Mouse (Mus musculus) hindbrain, embryonic 16.5 days (tissue): Measurements from ENCODE around the gene Sox13. TPM values are rescaled to one million over a fixed set of nuclear protein-coding genes. Genes with fewer than 3 reads are reported as not detected.

Experiments used
- ATAC-seq: fragments of 200-750 bp; cut with Nextera tagmentation; 2 replicates; pipeline ENCODE4 v1.8.0; 2017; ENCODE audit warnings: moderate TSS enrichment, moderate library complexity
- H3K27ac ChIP-seq: fragments of 300-500 bp; sonication (generic); 2 replicates; pipeline ENCODE4 v1.5.1; 2014; ENCODE audit warnings: low read depth, mild to moderate bottlenecking, control low read depth, low read length, moderate library complexity
- H3K27me3 ChIP-seq: fragments of 300-500 bp; sonication (generic); replicated peaks from 2 replicates; pipeline ENCODE4 v1.6.1; 2014; ENCODE audit warnings: low read length; ENCODE audit not compliant: control insufficient read depth, insufficient read depth
- H3K36me3 ChIP-seq: fragments of 300-500 bp; sonication (generic); 2 replicates; pipeline ENCODE4 v1.6.1; 2014; ENCODE audit warnings: mild to moderate bottlenecking, low read length, moderate library complexity, mixed read lengths; ENCODE audit not compliant: control insufficient read depth, insufficient read depth
- H3K4me1 ChIP-seq: fragments of 300-500 bp; sonication (generic); 2 replicates; pipeline ENCODE4 v1.6.1; 2014; ENCODE audit warnings: low read depth, low read length; ENCODE audit not compliant: control insufficient read depth, insufficient read depth
- H3K4me2 ChIP-seq: fragments of 300-500 bp; sonication (generic); 2 replicates; pipeline ENCODE4 v1.6.1; 2014; ENCODE audit warnings: mild to moderate bottlenecking, low read length, control low read depth, moderate library complexity
- H3K4me3 ChIP-seq: fragments of 300-500 bp; sonication (generic); 2 replicates; pipeline ENCODE4 v1.5.1; 2014; ENCODE audit warnings: mild to moderate bottlenecking, low read length, control low read depth, moderate library complexity
- H3K9ac ChIP-seq: fragments of 300-500 bp; sonication (generic); 2 replicates; pipeline ENCODE4 v1.6.1; 2014; ENCODE audit warnings: low read depth, mild to moderate bottlenecking, control low read depth, low read length, moderate library complexity
- H3K9me3 ChIP-seq: fragments of 300-500 bp; sonication (generic); 2 replicates; pipeline ENCODE4 v1.6.1; 2014; ENCODE audit warnings: mild to moderate bottlenecking, low read length, moderate library complexity; ENCODE audit not compliant: control insufficient read depth
- WGBS: fragments of 180-500 bp; shearing (Covaris S2); extraction: QIAGEN DNeasy Blood & Tissue Kit; methylation state at CpG from one replicate; pipeline ENCODE4 v1.1.7; 2014; 5-methylcytosine and 5-hydroxymethylcytosine counted together
- polyA plus RNA-seq: library from polyadenylated mRNA; unstranded; fragments of >200 nt; fragmentation: Nextera tagmentation; extraction: Ambion mirVana; gene quantifications from 2 replicates; pipeline ENCODE4 v1.2.1, GENCODE M21; 2015

Gene Sox13
- polyA plus RNA-seq, 1 experiment from 2014 or later = 2.9 TPM

DNA sequence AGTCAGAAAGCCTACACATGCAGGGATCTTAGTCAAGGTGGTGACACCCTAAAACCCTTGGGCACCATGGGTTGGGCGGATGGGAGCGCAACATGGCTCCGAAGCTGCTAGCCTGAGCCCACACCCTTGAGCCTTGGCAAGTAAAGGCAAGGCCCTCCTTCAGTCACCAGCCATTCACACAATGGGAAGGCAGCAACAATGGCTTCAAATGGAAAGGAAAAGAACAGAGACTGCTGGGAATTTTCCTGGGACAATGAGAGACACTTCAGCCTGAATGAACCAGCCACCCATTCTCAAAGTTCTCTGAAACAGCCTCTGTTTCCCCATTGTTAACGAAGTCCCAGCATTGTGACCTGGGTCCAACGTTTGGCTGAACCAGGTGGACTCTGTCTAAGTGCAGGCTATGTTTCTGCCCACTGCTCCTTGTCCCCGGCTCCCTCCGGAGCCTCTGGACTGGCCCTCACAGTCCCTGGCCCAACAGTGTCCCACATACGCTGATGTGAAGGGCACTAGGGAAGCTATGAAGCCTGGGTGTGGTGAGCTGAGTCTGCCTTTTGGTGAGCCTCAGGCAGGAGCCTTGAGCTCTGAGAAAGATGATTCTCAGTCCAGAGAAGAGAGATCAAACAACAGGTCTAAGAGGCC is 12.6 kb downstream of the Sox13 start:
- H3K4me1 ChIP-seq = peaks cover 8% of the 10 kb centered on the region; the same call in 1 of the 2 replicates
- H3K27ac ChIP-seq = no peak overlapping the region
- H3K36me3 ChIP-seq = no peaks in the 10 kb centered on the region
- no peak overlapping the region for H3K4me2 ChIP-seq
- H3K9me3 ChIP-seq = no peaks in the 10 kb centered on the region
- H3K9ac ChIP-seq = no peak overlapping the region
- 44% methylated on average over 8 of the region's 8 CpGs for WGBS
- ATAC-seq = no peak
- H3K4me3 ChIP-seq = no peak overlapping the region
- H3K27me3 ChIP-seq = no peaks in the 10 kb centered on the region

DNA sequence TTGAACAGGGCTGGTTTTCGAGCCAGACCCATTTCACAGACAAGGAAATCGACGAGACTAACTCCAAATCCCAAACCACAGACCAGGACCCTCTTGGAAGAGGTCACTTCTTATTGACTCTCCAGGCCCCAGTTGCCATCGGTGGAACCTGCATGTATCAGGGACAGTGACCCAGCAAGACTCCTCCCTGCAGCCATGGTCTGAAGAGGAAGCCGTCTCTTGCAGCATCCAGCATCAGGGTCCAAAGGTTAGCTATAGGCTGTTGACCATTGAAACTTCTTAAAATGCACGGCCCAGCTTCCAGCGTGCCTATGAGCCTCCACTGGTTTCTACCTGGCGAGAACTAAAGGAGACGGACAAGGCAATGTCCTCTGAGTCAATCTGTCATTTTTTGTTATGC is 14.4 kb downstream of the Sox13 start:
- Histone ChIP-seq H3K9ac (no peak overlapping the region), H3K36me3 (no peaks in the 10 kb centered on the region), H3K27ac (no peak overlapping the region), H3K4me1 (peaks cover 3% of the 10 kb centered on the region; the same call in 1 of the 2 replicates), H3K27me3 (no peaks in the 10 kb centered on the region), H3K4me2 (no peak overlapping the region), H3K4me3 (no peak overlapping the region), H3K9me3 (no peaks in the 10 kb centered on the region)
- ATAC-seq = no peak
- WGBS = 63% methylated on average over 9 of the region's 9 CpGs

- no peaks in the 10 kb centered on the region for H3K27me3 ChIP-seq
- H3K9me3 ChIP-seq = no peaks in the 10 kb centered on the region
- H3K4me2 ChIP-seq = no peak overlapping the region
- no peak for ATAC-seq
- H3K9ac ChIP-seq = no peak overlapping the region
- H3K4me1 ChIP-seq = 0 out of 2 replicates have a peak, but pooled peaks cover 3% of the 10 kb centered on the region
- no peak overlapping the region for H3K27ac ChIP-seq
- 15% methylated on average over 6 of the region's 6 CpGs for WGBS
- H3K4me3 ChIP-seq = no peak overlapping the region
- no peaks in the 10 kb centered on the region for H3K36me3 ChIP-seq
These were observed 15.2 kb downstream of the Sox13 start for GRCm38 (mm10) chr1:133408880-133409516.

GRCm38 (mm10) chr1:133408321-133408720 is 15.9 kb downstream of the Sox13 start:
- 47% methylated on average over 9 of the region's 9 CpGs for WGBS
- H3K4me3 ChIP-seq = no peak overlapping the region
- no peak for ATAC-seq

GRCm38 (mm10) chr1:133407436-133407835 is 16.7 kb downstream of the Sox13 start:
- no peak overlapping the region for H3K27ac ChIP-seq
- H3K9me3 ChIP-seq = no peaks in the 10 kb centered on the region
- H3K4me2 ChIP-seq = no peak overlapping the region
- 0 out of 2 replicates have a peak, but pooled peaks cover 3% of the 10 kb centered on the region for H3K4me1 ChIP-seq
- 42% methylated on average over 6 of the region's 6 CpGs for WGBS
- no peaks in the 10 kb centered on the region for H3K27me3 ChIP-seq
- no peak overlapping the region for H3K4me3 ChIP-seq
- no peaks in the 10 kb centered on the region for H3K36me3 ChIP-seq
- ATAC-seq = no peak
- H3K9ac ChIP-seq = no peak overlapping the region

More at GRCm38 (mm10) chr1:133408321-133408720, 15.9 kb downstream of the Sox13 start:
- Histone ChIP-seq H3K4me1 (0 out of 2 replicates have a peak, but pooled peaks cover 3% of the 10 kb centered on the region), H3K9me3 (no peaks in the 10 kb centered on the region), H3K27me3 (no peaks in the 10 kb centered on the region), H3K27ac (no peak overlapping the region), H3K36me3 (no peaks in the 10 kb centered on the region), H3K4me2 (no peak overlapping the region), H3K9ac (no peak overlapping the region)

DNA sequence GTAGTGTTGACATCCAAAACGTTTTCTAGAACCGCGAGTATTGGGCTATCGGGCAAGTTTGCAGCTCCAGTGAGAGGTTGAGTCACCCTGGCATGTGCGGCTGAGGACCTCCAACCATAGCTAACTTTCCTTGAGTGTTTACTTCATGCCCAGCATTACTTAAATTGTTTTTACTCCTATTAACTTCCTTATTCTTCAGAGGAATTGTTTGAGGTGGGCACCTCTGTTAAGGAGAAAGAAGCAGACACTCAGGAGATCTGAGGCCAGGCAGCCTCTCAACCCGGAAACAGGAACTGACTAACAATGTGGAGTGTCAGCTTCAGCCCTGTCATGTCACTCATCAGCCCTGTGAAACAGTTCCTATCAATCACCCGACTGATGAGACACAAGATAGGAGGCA is 17.6 kb downstream of the Sox13 start:
- Histone ChIP-seq H3K36me3 (no peaks in the 10 kb centered on the region), H3K9me3 (no peaks in the 10 kb centered on the region), H3K9ac (no peak overlapping the region), H3K27me3 (no peaks in the 10 kb centered on the region), H3K4me1 (0 out of 2 replicates have a peak, but pooled peaks cover 3% of the 10 kb centered on the region), H3K4me3 (no peak overlapping the region), H3K4me2 (no peak overlapping the region), H3K27ac (no peak overlapping the region)
- 84% methylated on average over 7 of the region's 7 CpGs for WGBS
- ATAC-seq = no peak

- 93% methylated on average over 4 of the region's 4 CpGs for WGBS
- H3K4me2 ChIP-seq = no peak overlapping the region
These were observed 20.2 kb downstream of the Sox13 start for GRCm38 (mm10) chr1:133404005-133404404.

DNA sequence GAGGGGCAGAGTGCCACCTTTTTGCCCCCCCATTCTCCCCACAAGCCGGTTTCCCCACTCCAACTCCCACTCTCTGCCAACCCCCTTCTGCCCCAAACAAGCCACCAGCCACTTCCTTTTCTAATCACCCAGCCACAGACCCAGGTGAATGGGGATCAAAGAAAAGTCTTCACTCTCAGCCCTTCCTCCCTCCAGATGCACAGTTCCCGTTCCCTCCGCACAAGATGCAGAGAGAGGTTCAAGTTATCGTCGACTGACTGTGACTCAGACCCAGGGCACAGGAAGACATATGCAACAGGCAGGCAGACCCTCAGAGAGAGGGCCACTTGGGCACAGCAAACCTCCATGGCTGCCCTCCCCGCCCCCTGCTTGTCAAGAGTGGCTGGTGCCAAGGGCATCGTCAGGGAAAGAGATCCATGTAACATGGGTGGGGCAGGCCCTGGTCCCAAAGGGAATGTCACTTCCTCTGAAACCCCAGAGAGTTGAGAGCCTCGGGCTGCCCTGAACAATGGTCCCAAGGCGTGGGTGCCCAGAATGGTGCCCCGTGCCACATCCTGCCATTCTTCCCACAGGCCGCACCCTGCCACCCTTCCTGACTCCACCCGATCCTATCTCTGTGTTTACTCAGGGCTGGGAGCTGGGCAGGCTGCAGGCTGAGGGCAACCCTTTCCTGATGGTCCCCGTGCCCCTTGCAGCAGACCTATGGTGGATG is 24.0 kb downstream of the Sox13 start:
- Histone ChIP-seq H3K9ac (no peak overlapping the region), H3K36me3 (no peaks in the 10 kb centered on the region), H3K27ac (no peak overlapping the region), H3K4me3 (no peak overlapping the region), H3K4me1 (peaks cover 11% of the 10 kb centered on the region), H3K27me3 (no peaks in the 10 kb centered on the region), H3K9me3 (no peaks in the 10 kb centered on the region), H3K4me2 (no peak overlapping the region)
- no peak for ATAC-seq
- 72% methylated on average over 13 of the region's 13 CpGs for WGBS

More at GRCm38 (mm10) chr1:133404005-133404404, 20.2 kb downstream of the Sox13 start:
- Histone ChIP-seq H3K4me1 (0 out of 2 replicates have a peak, but pooled peaks cover under 1% of the 10 kb centered on the region), H3K4me3 (no peak overlapping the region), H3K27me3 (no peaks in the 10 kb centered on the region), H3K9ac (no peak overlapping the region), H3K27ac (no peak overlapping the region), H3K36me3 (no peaks in the 10 kb centered on the region), H3K9me3 (no peaks in the 10 kb centered on the region)
- ATAC-seq = no peak
